Mouse (Mus musculus) limb, embryonic 13.5 days (tissue): ENCODE measurements around the gene Fbxl13. TPM values are rescaled to one million over a fixed set of nuclear protein-coding genes. Genes with fewer than 3 reads are reported as not detected.

ENCODE experiments used
- ATAC-seq: fragments of 200-750 bp; cut with Nextera tagmentation; 2 replicates; pipeline ENCODE4 v1.8.0; 2017; ENCODE audit warnings: low read depth, moderate number of reproducible peaks, moderate TSS enrichment; ENCODE audit not compliant: low FRiP score
- H3K27ac ChIP-seq: fragments of 300-500 bp; sonication (generic); 2 replicates; pipeline ENCODE4 v1.5.1; 2015; ENCODE audit warnings: inconsistent platforms, mild to moderate bottlenecking, moderate library complexity
- H3K27me3 ChIP-seq: fragments of 300-500 bp; sonication (generic); 2 replicates; pipeline ENCODE4 v1.6.1; 2015; ENCODE audit warnings: mild to moderate bottlenecking, inconsistent platforms
- H3K36me3 ChIP-seq: fragments of 300-500 bp; sonication (generic); 2 replicates; pipeline ENCODE4 v1.6.1; 2015; ENCODE audit warnings: inconsistent platforms, mild to moderate bottlenecking, moderate library complexity
- H3K4me1 ChIP-seq: fragments of 300-500 bp; sonication (generic); 2 replicates; pipeline ENCODE4 v1.6.1; 2015; ENCODE audit warnings: inconsistent platforms
- H3K4me2 ChIP-seq: fragments of 300-500 bp; sonication (generic); replicated peaks from 2 replicates; pipeline ENCODE4 v1.6.1; 2015; ENCODE audit warnings: inconsistent platforms, mild to moderate bottlenecking, moderate library complexity
- H3K4me3 ChIP-seq: fragments of 300-500 bp; sonication (generic); 2 replicates; pipeline ENCODE4 v1.5.1; 2015; ENCODE audit warnings: moderate library complexity, mild to moderate bottlenecking, inconsistent platforms
- H3K9ac ChIP-seq: fragments of 300-500 bp; sonication (generic); 2 replicates; pipeline ENCODE4 v1.6.1; 2015; ENCODE audit warnings: mild to moderate bottlenecking, inconsistent platforms
- H3K9me3 ChIP-seq: fragments of 300-500 bp; sonication (generic); 2 replicates; pipeline ENCODE4 v1.6.1; 2016; ENCODE audit warnings: inconsistent platforms
- WGBS: fragments of 180-500 bp; shearing (Covaris S2); methylation state at CpG from one replicate; pipeline ENCODE4 v1.1.7; 2015; 5-methylcytosine and 5-hydroxymethylcytosine counted together
- polyA plus RNA-seq: library from polyadenylated mRNA; unstranded; fragments of >200 nt; fragmentation: Nextera tagmentation; extraction: Ambion mirVana; gene quantifications from 2 replicates; pipeline ENCODE4 v1.2.1, GENCODE M21; 2015

Fbxl13 gene
- polyA plus RNA-seq, 1 experiment from 2014 or later, result 0.08 TPM

DNA sequence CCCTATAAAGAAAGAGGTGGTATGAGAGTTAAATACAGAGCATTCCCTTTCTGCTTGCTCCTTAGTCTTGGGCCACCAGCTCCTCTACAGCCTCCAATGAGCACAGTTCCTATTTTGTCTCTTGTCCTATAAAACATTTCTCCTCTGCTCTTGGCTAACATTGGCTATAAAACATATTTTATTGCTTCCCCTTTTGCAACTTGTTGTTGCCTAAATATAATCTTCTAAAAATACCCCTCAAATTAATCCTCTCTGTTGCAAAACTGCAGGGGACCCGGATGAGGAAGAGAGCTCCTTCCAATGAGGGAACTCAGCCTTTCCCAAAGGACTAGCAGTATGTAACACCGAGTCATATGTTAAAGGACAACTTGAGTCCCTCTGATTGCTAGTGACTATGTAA, 81.5 kb downstream of the Fbxl13 start:
- peaks cover 36% of the 10 kb centered on the region for H3K4me1 ChIP-seq
- H3K27ac ChIP-seq, result no peak overlapping the region
- no peak for ATAC-seq
- 57% methylated on average over 2 of the region's 2 CpGs for WGBS
- no peak overlapping the region for H3K9ac ChIP-seq
- H3K4me2 ChIP-seq, result no peak overlapping the region
- H3K4me3 ChIP-seq, result no peak overlapping the region
- no peaks in the 10 kb centered on the region for H3K9me3 ChIP-seq
- H3K36me3 ChIP-seq, result peaks cover 39% of the 10 kb centered on the region
- H3K27me3 ChIP-seq, result no peaks in the 10 kb centered on the region

DNA sequence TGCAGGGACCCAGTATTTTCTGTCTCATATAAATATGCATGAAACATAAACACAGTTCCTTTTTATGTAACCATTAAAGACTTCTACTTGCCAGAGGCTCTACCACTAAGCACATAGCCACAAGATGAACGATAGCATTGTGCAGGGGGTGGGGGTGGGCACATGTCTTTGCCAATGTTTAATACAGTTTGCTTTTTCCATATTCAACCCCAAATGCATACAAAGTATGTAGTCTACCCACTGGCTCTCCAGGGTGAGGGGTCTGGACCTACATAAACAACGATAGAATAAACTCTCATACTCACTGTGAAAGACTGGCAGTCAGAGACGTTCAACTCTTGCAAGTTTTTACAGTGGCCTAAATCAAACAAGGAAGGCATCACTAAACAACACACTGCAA, 88.9 kb downstream of the Fbxl13 start:
- peak overlapping the region; percentile 33; the same call in 1 of the 2 replicates for H3K27ac ChIP-seq
- no peak overlapping the region for H3K9ac ChIP-seq
- WGBS, result 61% methylated on average over 3 of the region's 3 CpGs
- no peak overlapping the region for H3K4me2 ChIP-seq
- peaks cover 31% of the 10 kb centered on the region for H3K4me1 ChIP-seq
- ATAC-seq, result 0 out of 2 replicates have a peak, but pooled peaks have one; percentile 32
- H3K27me3 ChIP-seq, result no peaks in the 10 kb centered on the region
- peaks cover 19% of the 10 kb centered on the region for H3K36me3 ChIP-seq
- no peaks in the 10 kb centered on the region for H3K9me3 ChIP-seq
- H3K4me3 ChIP-seq, result no peak overlapping the region

GRCm38 (mm10) chr5:21554732-21555131, 90.7 kb downstream of the Fbxl13 start:
- Histone ChIP-seq H3K27me3 (no peaks in the 10 kb centered on the region), H3K9me3 (no peaks in the 10 kb centered on the region), H3K4me1 (peaks cover 31% of the 10 kb centered on the region), H3K27ac (no peak overlapping the region), H3K4me2 (no peak overlapping the region), H3K9ac (no peak overlapping the region), H3K4me3 (no peak overlapping the region), H3K36me3 (peaks cover 9% of the 10 kb centered on the region)
- 69% methylated on average over 1 of the region's 1 CpGs for WGBS
- no peak for ATAC-seq

DNA sequence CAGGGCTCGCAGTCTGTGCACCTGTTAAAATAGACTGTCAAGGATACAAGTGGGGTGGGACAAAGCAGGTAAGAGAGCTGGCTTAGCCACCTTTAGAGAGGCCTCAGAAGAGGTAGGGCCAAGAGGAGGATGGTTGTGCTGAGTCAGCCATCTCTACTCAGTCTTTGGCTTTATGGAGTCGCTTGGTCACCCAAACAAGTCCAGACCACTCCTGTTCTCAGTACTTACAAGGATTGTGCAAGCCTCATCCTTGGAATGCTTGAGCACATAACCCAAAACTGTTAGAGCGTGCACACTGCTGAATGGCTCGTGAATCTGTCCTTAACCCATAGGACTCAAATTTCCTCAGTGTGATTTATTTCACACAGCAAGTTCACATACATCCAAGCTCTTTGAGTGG, 91.7 kb downstream of the Fbxl13 start:
- H3K27me3 ChIP-seq, result no peaks in the 10 kb centered on the region
- peaks cover 9% of the 10 kb centered on the region for H3K36me3 ChIP-seq
- 73% methylated on average over 4 of the region's 4 CpGs for WGBS
- ATAC-seq, result no peak
- H3K4me2 ChIP-seq, result no peak overlapping the region
- peaks cover 40% of the 10 kb centered on the region for H3K4me1 ChIP-seq
- no peaks in the 10 kb centered on the region for H3K9me3 ChIP-seq
- no peak overlapping the region for H3K9ac ChIP-seq
- peak overlapping the region; percentile 3; the same call in 1 of the 2 replicates for H3K27ac ChIP-seq
- no peak overlapping the region for H3K4me3 ChIP-seq

- Histone ChIP-seq H3K4me3 (no peak overlapping the region), H3K9me3 (no peaks in the 10 kb centered on the region), H3K4me1 (peaks cover 51% of the 10 kb centered on the region), H3K9ac (no peak overlapping the region), H3K36me3 (peaks cover 23% of the 10 kb centered on the region), H3K27me3 (no peaks in the 10 kb centered on the region), H3K27ac (no peak overlapping the region), H3K4me2 (no peak overlapping the region)
- WGBS, result 85% methylated on average over 8 of the region's 8 CpGs
- ATAC-seq, result no peak
These were observed 98.4 kb downstream of the Fbxl13 start for GRCm38 (mm10) chr5:21547005-21547404.

DNA sequence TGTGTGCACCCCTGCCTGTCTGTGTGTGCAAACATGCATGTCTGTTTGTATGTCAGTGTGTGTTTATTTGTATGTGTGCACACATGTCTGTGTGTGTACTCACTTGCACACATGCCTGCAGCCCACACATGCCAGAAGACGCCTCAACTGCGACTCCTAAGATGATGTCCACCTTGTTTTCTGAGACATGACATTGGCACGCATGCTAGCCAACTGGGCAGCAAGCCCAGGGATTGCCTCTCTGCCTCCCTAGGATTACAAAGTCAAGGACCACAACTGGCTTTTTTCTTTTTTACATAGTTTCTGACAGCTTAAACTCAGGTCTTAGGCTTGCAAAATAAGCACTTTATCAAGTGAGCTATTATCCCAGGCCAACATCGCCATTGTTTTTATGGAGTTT, 99.6 kb downstream of the Fbxl13 start:
- no peaks in the 10 kb centered on the region for H3K9me3 ChIP-seq
- no peak for ATAC-seq
- no peak overlapping the region for H3K27ac ChIP-seq
- H3K4me2 ChIP-seq, result peak overlapping the region; percentile 71
- no peaks in the 10 kb centered on the region for H3K27me3 ChIP-seq
- H3K4me1 ChIP-seq, result peaks cover 51% of the 10 kb centered on the region
- H3K9ac ChIP-seq, result no peak overlapping the region
- WGBS, result 78% methylated on average over 4 of the region's 4 CpGs
- peaks cover 15% of the 10 kb centered on the region for H3K36me3 ChIP-seq
- H3K4me3 ChIP-seq, result peak overlapping the region; percentile 55

GRCm38 (mm10) chr5:21545227-21545626, 100.2 kb downstream of the Fbxl13 start:
- Histone ChIP-seq H3K4me2 (peak overlapping the region; percentile 71), H3K9ac (no peak overlapping the region), H3K27ac (0 out of 2 replicates have a peak overlapping the region, but pooled peaks have one; percentile 94), H3K9me3 (no peaks in the 10 kb centered on the region), H3K4me3 (peak overlapping the region; percentile 55), H3K4me1 (peaks cover 51% of the 10 kb centered on the region), H3K27me3 (no peaks in the 10 kb centered on the region), H3K36me3 (peaks cover 15% of the 10 kb centered on the region)
- no peak for ATAC-seq

- Histone ChIP-seq H3K27me3 (no peaks in the 10 kb centered on the region), H3K36me3 (peaks cover 15% of the 10 kb centered on the region), H3K9me3 (no peaks in the 10 kb centered on the region), H3K4me1 (peaks cover 51% of the 10 kb centered on the region), H3K4me3 (peak overlapping the region; percentile 55), H3K27ac (peak overlapping the region; percentile 94), H3K4me2 (peak overlapping the region; percentile 71), H3K9ac (peak overlapping the region; percentile 72)
- peak; percentile 37; the same call in 1 of the 2 replicates for ATAC-seq
- WGBS, result 15% methylated on average over 3 of the region's 3 CpGs
These were observed 100.6 kb downstream of the Fbxl13 start for GRCm38 (mm10) chr5:21544821-21545220.

DNA sequence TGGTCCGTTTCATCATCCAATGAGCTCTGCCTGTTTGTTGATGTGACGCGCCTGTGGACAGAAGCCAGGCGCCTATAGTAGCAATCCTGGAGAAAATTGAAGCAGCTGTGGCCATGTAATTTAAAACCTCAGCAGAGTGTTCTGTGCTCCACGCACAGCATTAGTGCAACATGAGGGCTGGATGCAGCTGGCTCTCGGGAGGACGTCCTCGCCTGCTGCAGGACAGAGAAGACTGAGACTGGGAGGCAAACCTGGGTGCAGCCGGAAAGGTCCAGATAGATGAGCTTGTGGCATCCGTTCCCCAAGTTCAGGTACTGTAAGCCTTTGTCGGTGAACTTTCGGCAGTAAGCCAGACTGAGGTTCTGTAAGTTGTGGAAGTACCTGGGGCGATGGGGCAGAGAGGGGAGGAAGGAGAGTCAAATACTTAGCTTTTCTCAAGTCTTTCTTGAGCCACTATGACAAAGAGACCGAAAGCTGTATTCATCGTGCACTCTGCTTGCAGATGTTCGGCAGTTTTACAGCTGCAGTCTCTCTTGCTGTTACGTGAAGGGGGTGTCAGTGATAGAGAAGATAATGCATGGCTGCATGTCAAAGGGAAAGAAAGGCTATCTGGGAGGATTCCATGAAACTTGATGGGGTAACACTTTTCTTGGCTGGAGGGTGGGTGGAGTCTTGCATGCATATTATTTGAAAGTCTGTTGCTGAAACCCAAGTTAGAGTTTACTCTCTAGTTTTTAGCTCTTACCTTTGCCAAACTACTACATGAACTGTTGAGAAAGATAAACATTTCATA, 101.8 kb downstream of the Fbxl13 start, which contains the start of gene Lrrc17:
Gene Lrrc17 (plus strand): TSS at position 151 of the 793 bp plus-strand sequence.
- Histone ChIP-seq H3K36me3 (peaks cover 15% of the 10 kb centered on the region), H3K4me2 (peak within 1 kb of the TSS; percentile 71), H3K27ac (peak within 1 kb of the TSS; percentile 94), H3K27me3 (no peaks in the 10 kb centered on the region), H3K9ac (peak within 1 kb of the TSS; percentile 72), H3K4me1 (peaks cover 42% of the 10 kb centered on the region), H3K9me3 (no peaks in the 10 kb centered on the region), H3K4me3 (peak within 1 kb of the TSS; percentile 55)
- peak; percentile 94 for ATAC-seq
- 11% methylated on average over 17 of the region's 17 CpGs for WGBS

- Histone ChIP-seq H3K4me1 (peaks cover 41% of the 10 kb centered on the region), H3K4me3 (no peak overlapping the region), H3K27me3 (no peaks in the 10 kb centered on the region), H3K27ac (no peak overlapping the region), H3K4me2 (no peak overlapping the region), H3K9me3 (no peaks in the 10 kb centered on the region), H3K9ac (no peak overlapping the region), H3K36me3 (peaks cover 8% of the 10 kb centered on the region)
- ATAC-seq, result no peak
- WGBS, result 64% methylated on average over 4 of the region's 4 CpGs
These were observed 103.2 kb downstream of the Fbxl13 start for GRCm38 (mm10) chr5:21542226-21542625.

GRCm38 (mm10) chr5:21532921-21533320, 112.5 kb downstream of the Fbxl13 start:
- no peak for ATAC-seq
- Histone ChIP-seq H3K4me2 (no peak overlapping the region), H3K4me3 (no peak overlapping the region), H3K9ac (no peak overlapping the region), H3K36me3 (no peaks in the 10 kb centered on the region), H3K4me1 (no peaks in the 10 kb centered on the region), H3K9me3 (peaks cover 10% of the 10 kb centered on the region; the same call in 1 of the 2 replicates), H3K27me3 (no peaks in the 10 kb centered on the region), H3K27ac (no peak overlapping the region)
- 81% methylated on average over 5 of the region's 5 CpGs for WGBS

GRCm38 (mm10) chr5:21532126-21532525, 113.3 kb downstream of the Fbxl13 start:
- peaks cover 10% of the 10 kb centered on the region; the same call in 1 of the 2 replicates for H3K9me3 ChIP-seq
- no peak overlapping the region for H3K4me2 ChIP-seq
- H3K36me3 ChIP-seq, result no peaks in the 10 kb centered on the region
- H3K9ac ChIP-seq, result no peak overlapping the region
- no peak for ATAC-seq
- no peak overlapping the region for H3K4me3 ChIP-seq
- H3K27ac ChIP-seq, result no peak overlapping the region
- no peaks in the 10 kb centered on the region for H3K4me1 ChIP-seq
- 93% methylated on average over 2 of the region's 2 CpGs for WGBS
- H3K27me3 ChIP-seq, result no peaks in the 10 kb centered on the region
